Mouse (Mus musculus) stomach, embryonic 15.5 days (tissue): ENCODE data around the gene Mllt3. TPM values are rescaled to one million over a fixed set of nuclear protein-coding genes. Genes with fewer than 3 reads are reported as not detected.

Source experiments
- ATAC-seq: fragments of 200-750 bp; cut with Nextera tagmentation; 2 replicates; pipeline ENCODE4 v1.8.0; 2017; ENCODE audit warnings: low read depth, moderate number of reproducible peaks, moderate TSS enrichment; ENCODE audit not compliant: insufficient read depth, low FRiP score
- H3K27ac ChIP-seq: fragments of 300-500 bp; sonication (generic); 2 replicates; pipeline ENCODE4 v1.5.1; 2015; ENCODE audit warnings: mild to moderate bottlenecking, inconsistent platforms
- H3K27me3 ChIP-seq: fragments of 300-500 bp; sonication (generic); replicated peaks from 2 replicates; pipeline ENCODE4 v1.6.1; 2015; ENCODE audit warnings: inconsistent platforms
- H3K36me3 ChIP-seq: fragments of 300-500 bp; sonication (generic); 2 replicates; pipeline ENCODE4 v1.6.1; 2015; ENCODE audit warnings: inconsistent platforms
- H3K4me1 ChIP-seq: fragments of 300-500 bp; sonication (generic); 2 replicates; pipeline ENCODE4 v1.6.1; 2015; ENCODE audit warnings: inconsistent platforms
- H3K4me2 ChIP-seq: fragments of 300-500 bp; sonication (generic); 2 replicates; pipeline ENCODE4 v1.6.1; 2015; ENCODE audit warnings: mild to moderate bottlenecking, inconsistent platforms
- H3K4me3 ChIP-seq: fragments of 300-500 bp; sonication (generic); replicated peaks from 2 replicates; pipeline ENCODE4 v1.5.1; 2015; ENCODE audit warnings: inconsistent platforms
- H3K9ac ChIP-seq: fragments of 300-500 bp; sonication (generic); 2 replicates; pipeline ENCODE4 v1.6.1; 2015; ENCODE audit warnings: inconsistent platforms
- H3K9me3 ChIP-seq: fragments of 300-500 bp; sonication (generic); 2 replicates; pipeline ENCODE4 v1.6.1; 2016; ENCODE audit warnings: inconsistent platforms
- WGBS: fragments of 180-500 bp; shearing (Covaris S2); methylation state at CpG from one replicate; pipeline ENCODE4 v1.1.7; 2015; 5-methylcytosine and 5-hydroxymethylcytosine counted together
- polyA plus RNA-seq: library from polyadenylated mRNA; unstranded; fragments of >200 nt; fragmentation: Nextera tagmentation; extraction: Ambion mirVana; gene quantifications from 2 replicates; pipeline ENCODE4 v1.2.1, GENCODE M21; 2015

The Mllt3 gene
- polyA plus RNA-seq, 1 experiment from 2014 or later: 38.7 TPM

DNA sequence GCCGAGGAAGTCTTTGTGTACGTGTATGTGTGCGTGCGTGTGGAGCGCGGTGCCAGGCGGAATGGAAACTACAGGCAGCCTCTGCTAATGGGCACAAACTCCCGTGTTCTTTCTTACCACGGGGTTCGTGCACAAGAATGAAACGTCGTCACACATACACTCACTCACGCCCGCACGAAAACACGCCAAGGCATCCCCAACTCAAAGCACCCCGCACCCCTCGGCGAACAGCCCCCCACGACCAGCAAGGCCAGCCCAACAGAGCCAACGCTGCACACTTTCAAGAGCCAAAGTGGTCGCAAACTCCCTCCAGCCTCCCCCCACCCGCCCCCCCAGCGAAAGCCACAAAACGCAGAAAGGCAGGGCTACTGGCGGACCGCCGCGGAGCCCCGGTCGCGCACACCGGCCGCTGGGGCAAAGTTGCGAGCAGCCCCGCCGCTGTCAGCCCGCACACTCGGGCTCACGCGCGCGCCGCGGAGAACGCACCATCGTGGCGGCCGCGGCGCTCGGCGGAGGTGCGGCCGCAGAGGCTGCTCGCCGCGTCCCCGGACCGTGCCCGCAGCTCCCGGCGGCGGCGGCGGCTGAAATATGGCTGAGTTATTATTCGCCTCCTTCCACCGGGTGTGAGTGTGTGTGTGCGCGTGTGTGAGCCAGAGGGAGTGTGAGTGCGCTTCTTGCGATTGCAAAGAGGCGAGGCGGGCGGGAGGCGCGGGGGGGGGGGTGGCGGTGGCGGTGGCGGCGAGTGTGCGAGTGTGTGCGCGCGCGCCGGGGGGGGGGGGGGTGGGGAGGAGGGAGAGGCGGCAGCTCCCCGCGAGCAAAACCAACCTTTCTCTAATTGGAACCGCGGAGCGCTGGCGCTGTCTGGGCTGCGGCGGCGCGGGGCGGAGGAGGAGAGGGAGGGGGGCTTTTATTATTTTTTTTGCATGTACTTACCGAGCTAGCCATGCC is 739 bp downstream of the Mllt3 start:
- H3K27ac ChIP-seq: peak overlapping the region; percentile 97
- no peaks in the 10 kb centered on the region for H3K9me3 ChIP-seq
- ATAC-seq: peak; percentile 40
- no peaks in the 10 kb centered on the region for H3K36me3 ChIP-seq
- H3K4me1 ChIP-seq: peaks cover 9% of the 10 kb centered on the region; the same call in 1 of the 2 replicates
- H3K27me3 ChIP-seq: no peaks in the 10 kb centered on the region
- peak overlapping the region; percentile 81 for H3K4me3 ChIP-seq
- peak overlapping the region; percentile 61 for H3K9ac ChIP-seq
- WGBS: under 1% methylated on average over 65 of the region's 100 CpGs
- peak overlapping the region; percentile 92 for H3K4me2 ChIP-seq

- Histone ChIP-seq H3K27me3 (no peaks in the 10 kb centered on the region), H3K36me3 (no peaks in the 10 kb centered on the region), H3K27ac (peak overlapping the region; percentile 97), H3K4me3 (peak overlapping the region; percentile 81), H3K4me2 (peak overlapping the region; percentile 92), H3K9ac (peak overlapping the region; percentile 61), H3K9me3 (no peaks in the 10 kb centered on the region), H3K4me1 (peaks cover 9% of the 10 kb centered on the region; the same call in 1 of the 2 replicates)
- under 1% methylated on average over 84 of the region's 84 CpGs for whole genome bisulfite sequencing
- no peak for ATAC-seq
These were observed 1.7 kb downstream of the Mllt3 start for GRCm38 (mm10) chr4:88031211-88032150.

DNA sequence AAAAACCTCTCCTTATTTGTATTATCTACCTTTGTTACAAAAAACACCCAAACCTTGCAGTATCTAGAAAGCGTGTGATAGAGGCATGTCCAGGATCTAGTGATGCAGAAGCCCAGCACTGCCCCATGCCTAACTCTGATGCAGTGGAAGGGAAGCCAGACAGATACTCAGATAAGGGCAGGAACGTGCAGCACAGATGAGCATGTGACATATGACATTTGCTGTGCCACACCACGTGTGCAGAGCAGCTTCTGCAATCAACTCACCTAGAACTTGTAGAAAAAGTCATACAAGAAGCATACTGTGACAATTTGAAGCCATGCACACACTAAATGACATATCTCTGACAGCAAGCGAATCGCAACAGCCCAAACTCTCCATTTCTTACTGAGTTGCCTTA is 9.6 kb downstream of the Mllt3 start:
- no peaks in the 10 kb centered on the region for H3K36me3 ChIP-seq
- no peak overlapping the region for H3K27ac ChIP-seq
- no peak overlapping the region for H3K4me3 ChIP-seq
- H3K4me1 ChIP-seq: peaks cover 5% of the 10 kb centered on the region; the same call in 1 of the 2 replicates
- no peak overlapping the region for H3K9ac ChIP-seq
- H3K4me2 ChIP-seq: no peak overlapping the region
- H3K9me3 ChIP-seq: no peaks in the 10 kb centered on the region
- no peak for ATAC-seq
- WGBS: 77% methylated on average over 5 of the region's 5 CpGs
- H3K27me3 ChIP-seq: no peaks in the 10 kb centered on the region

DNA sequence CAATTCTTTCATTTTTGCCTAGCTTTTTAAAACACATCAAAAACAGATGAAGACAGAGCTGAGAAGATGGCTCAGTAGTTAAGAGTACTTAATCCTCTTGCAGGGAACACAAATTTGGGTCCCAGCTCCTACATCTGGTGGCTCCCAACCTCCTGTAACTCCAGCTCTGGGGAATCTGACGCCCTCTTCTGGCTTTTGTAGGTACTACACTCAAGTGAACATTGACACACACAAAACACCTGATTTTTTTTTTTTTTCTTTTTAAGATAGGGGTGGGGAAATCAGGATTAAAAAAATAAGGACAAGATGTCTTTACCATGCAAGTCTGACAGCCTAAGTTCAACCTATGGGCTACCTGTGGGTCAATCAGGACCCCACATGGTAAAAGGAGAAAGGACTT is 10.5 kb downstream of the Mllt3 start:
- no peak for ATAC-seq

DNA sequence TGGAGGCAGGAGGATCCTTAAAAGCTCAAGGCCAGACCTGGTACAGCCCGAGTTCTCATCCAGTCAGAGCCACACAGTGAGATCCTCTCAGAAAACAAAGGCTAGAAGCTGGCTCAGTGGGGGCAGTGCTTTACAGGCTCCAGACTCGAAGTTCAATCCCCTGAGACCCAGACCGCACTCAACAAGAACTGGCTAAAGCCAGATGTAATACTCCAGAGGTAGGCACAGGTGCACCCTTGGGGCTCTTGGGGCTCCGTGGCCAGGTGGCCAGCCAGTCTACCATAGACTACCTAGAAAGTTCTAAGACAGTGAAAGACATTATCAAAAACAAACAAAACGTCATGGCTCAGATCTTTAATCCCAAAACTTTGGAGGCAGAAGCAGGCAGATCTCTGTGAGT is 12.7 kb downstream of the Mllt3 start:
- WGBS: 79% methylated on average over 5 of the region's 5 CpGs
- no peak for ATAC-seq

More for the DNA sequence above, 10.5 kb downstream of the Mllt3 start:
- H3K9ac ChIP-seq: no peak overlapping the region
- 7% methylated on average over 1 of the region's 1 CpGs for WGBS
- H3K4me3 ChIP-seq: no peak overlapping the region
- H3K27me3 ChIP-seq: no peaks in the 10 kb centered on the region
- no peaks in the 10 kb centered on the region for H3K9me3 ChIP-seq
- H3K4me2 ChIP-seq: no peak overlapping the region
- no peaks in the 10 kb centered on the region for H3K36me3 ChIP-seq
- peaks cover 8% of the 10 kb centered on the region for H3K4me1 ChIP-seq
- H3K27ac ChIP-seq: no peak overlapping the region

GRCm38 (mm10) chr4:88019645-88020044 is 13.5 kb downstream of the Mllt3 start:
- no peak overlapping the region for H3K9ac ChIP-seq
- no peaks in the 10 kb centered on the region for H3K36me3 ChIP-seq
- H3K27ac ChIP-seq: no peak overlapping the region
- H3K4me2 ChIP-seq: no peak overlapping the region
- WGBS: 63% methylated on average over 4 of the region's 4 CpGs
- no peaks in the 10 kb centered on the region for H3K9me3 ChIP-seq
- H3K4me3 ChIP-seq: no peak overlapping the region
- no peaks in the 10 kb centered on the region for H3K27me3 ChIP-seq
- ATAC-seq: no peak
- H3K4me1 ChIP-seq: peaks cover 14% of the 10 kb centered on the region

More for the DNA sequence above, 12.7 kb downstream of the Mllt3 start:
- Histone ChIP-seq H3K36me3 (no peaks in the 10 kb centered on the region), H3K9me3 (no peaks in the 10 kb centered on the region), H3K4me2 (no peak overlapping the region), H3K4me3 (no peak overlapping the region), H3K4me1 (peaks cover 14% of the 10 kb centered on the region), H3K27ac (no peak overlapping the region), H3K9ac (no peak overlapping the region), H3K27me3 (no peaks in the 10 kb centered on the region)

- H3K9me3 ChIP-seq: no peaks in the 10 kb centered on the region
- H3K27ac ChIP-seq: peak overlapping the region; percentile 16; the same call in 1 of the 2 replicates
- H3K36me3 ChIP-seq: no peaks in the 10 kb centered on the region
- H3K9ac ChIP-seq: no peak overlapping the region
- no peaks in the 10 kb centered on the region for H3K27me3 ChIP-seq
- WGBS: 36% methylated on average over 18 of the region's 18 CpGs
- 0 out of 2 replicates have a peak, but pooled peaks have one; percentile 31 for ATAC-seq
- peak overlapping the region; percentile 28 for H3K4me2 ChIP-seq
- H3K4me1 ChIP-seq: peaks cover 14% of the 10 kb centered on the region
- H3K4me3 ChIP-seq: no peak overlapping the region
These were observed 15.5 kb downstream of the Mllt3 start for GRCm38 (mm10) chr4:88017452-88018350.

DNA sequence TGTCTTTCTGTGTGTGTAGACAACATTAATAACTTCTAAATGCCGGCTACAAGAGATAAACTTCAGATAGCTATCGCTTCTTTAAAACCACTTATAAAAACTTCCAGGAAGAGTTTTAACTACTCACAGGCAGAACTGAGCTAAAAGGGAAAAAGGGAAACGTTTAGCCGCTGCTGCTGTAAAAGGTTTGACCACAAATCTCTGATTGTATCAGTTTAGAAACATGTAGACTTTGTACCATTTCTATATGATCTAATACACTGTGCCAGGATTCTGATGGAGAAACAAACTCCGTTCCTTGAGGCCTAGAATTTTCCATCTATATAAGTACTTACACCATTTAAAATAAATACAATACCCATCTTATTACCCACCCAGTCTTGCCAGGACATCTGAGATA is 17.4 kb downstream of the Mllt3 start:
- H3K4me3 ChIP-seq: no peak overlapping the region
- no peak for ATAC-seq
- no peaks in the 10 kb centered on the region for H3K36me3 ChIP-seq
- 58% methylated on average over 5 of the region's 5 CpGs for WGBS
- no peaks in the 10 kb centered on the region for H3K9me3 ChIP-seq
- no peaks in the 10 kb centered on the region for H3K27me3 ChIP-seq
- no peak overlapping the region for H3K9ac ChIP-seq
- peaks cover 14% of the 10 kb centered on the region for H3K4me1 ChIP-seq
- no peak overlapping the region for H3K4me2 ChIP-seq
- H3K27ac ChIP-seq: no peak overlapping the region

DNA sequence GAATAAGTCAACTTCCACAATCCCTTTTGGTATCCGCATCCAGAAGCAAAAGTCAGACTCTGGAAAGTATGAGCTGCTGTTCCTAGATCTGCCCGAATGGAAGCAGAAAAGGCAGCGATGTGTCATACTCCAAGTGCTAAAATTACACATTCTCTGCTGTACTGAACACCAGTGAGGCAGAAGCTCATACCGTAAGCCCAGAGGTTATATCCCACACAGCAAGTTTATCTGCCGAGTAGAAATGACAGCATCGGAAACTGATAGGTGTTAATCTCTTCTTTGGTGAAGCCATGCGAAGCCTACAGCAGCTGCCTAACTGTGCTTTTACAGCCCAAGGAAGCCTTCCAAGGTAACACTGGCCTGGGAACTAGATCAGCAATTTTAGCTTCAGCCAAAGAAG is 17.9 kb downstream of the Mllt3 start:
- Histone ChIP-seq H3K27me3 (no peaks in the 10 kb centered on the region), H3K4me2 (no peak overlapping the region), H3K9ac (no peak overlapping the region), H3K27ac (no peak overlapping the region), H3K36me3 (no peaks in the 10 kb centered on the region), H3K4me1 (peaks cover 14% of the 10 kb centered on the region), H3K9me3 (no peaks in the 10 kb centered on the region), H3K4me3 (no peak overlapping the region)
- ATAC-seq: no peak
- 76% methylated on average over 7 of the region's 7 CpGs for WGBS

GRCm38 (mm10) chr4:88012774-88013173 is 20.4 kb downstream of the Mllt3 start:
- ATAC-seq: no peak
- no peak overlapping the region for H3K4me3 ChIP-seq
- no peaks in the 10 kb centered on the region for H3K9me3 ChIP-seq
- no peaks in the 10 kb centered on the region for H3K27me3 ChIP-seq
- 55% methylated on average over 4 of the region's 4 CpGs for WGBS
- peaks cover 7% of the 10 kb centered on the region for H3K4me1 ChIP-seq
- no peak overlapping the region for H3K9ac ChIP-seq
- no peak overlapping the region for H3K27ac ChIP-seq
- no peaks in the 10 kb centered on the region for H3K36me3 ChIP-seq
- H3K4me2 ChIP-seq: no peak overlapping the region
